Mouse (Mus musculus) E14TG2a.4 (cell line): ENCODE results near the gene Cdc42ep4.

Experiments used
- H3K27me3 ChIP-seq: 2 replicates; pipeline ENCODE4 v1.6.1; 2014; ENCODE audit warnings: low read length, control low read depth; ENCODE audit not compliant: insufficient read depth
- H3K36me3 ChIP-seq: 2 replicates; pipeline ENCODE4 v1.6.1; 2014; ENCODE audit warnings: low read length, control low read depth; ENCODE audit not compliant: insufficient read depth
- H3K4me1 ChIP-seq: replicated peaks from 2 replicates; pipeline ENCODE4 v1.6.1; 2014; ENCODE audit warnings: low read depth, low read length, control low read depth
- H3K4me3 ChIP-seq: replicated peaks from 2 replicates; pipeline ENCODE4 v1.5.1; 2014; ENCODE audit warnings: mild to moderate bottlenecking, low read length
- H3K9me3 ChIP-seq: 2 replicates; pipeline ENCODE4 v1.6.1; 2014; ENCODE audit warnings: low read length, control low read depth
- CTCF ChIP-seq: conservative IDR thresholded peaks from 2 replicates; pipeline ENCODE4 v1.5.1; 2014; ENCODE audit warnings: low read length
- NANOG ChIP-seq: IDR thresholded peaks from 2 replicates; pipeline ENCODE4 v1.6.1; 2014; ENCODE audit warnings: borderline replicate concordance, low read length, mixed read lengths
- POU5F1 ChIP-seq: IDR thresholded peaks from 2 replicates; pipeline ENCODE4 v1.6.1; 2014; ENCODE audit warnings: low read length, borderline replicate concordance

The Cdc42ep4 gene

GRCm38 (mm10) chr11:113751484-113752084 is at the start of gene Cdc42ep4:
Cdc42ep4 (minus strand) TSS chr11:113751881.
- Histone ChIP-seq H3K4me3 (peak within 1 kb of the TSS; percentile 94), H3K27me3 (no peaks in the 10 kb centered on the region), H3K4me1 (peaks cover 83% of the 10 kb centered on the region), H3K36me3 (peaks cover 19% of the 10 kb centered on the region), H3K9me3 (no peaks in the 10 kb centered on the region)
- TF ChIP-seq NANOG, result no peak
- TF ChIP-seq POU5F1, result no peak
- no peak for TF ChIP-seq CTCF

DNA sequence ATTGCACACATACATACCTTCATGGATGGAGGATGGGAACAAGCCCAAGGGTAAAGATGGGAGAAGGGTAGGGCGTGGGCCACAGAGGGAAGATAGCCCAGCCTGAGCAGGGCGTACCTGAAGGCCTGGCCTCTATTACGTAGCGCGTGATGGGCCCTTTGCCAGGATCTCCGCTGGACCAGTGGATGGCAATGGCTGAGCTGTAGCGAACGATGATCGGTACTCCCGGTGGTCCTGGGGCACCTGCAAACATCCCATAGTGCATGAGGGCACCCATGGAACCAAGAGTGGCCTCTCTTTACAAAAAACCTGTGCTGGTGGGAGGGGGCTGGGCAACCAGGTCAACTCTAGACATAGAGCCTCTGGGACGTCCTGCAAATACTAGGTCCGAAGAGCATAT is 48.3 kb upstream of the Cdc42ep4 start:
- Histone ChIP-seq H3K4me3 (no peak overlapping the region), H3K27me3 (peaks cover 45% of the 10 kb centered on the region), H3K9me3 (no peaks in the 10 kb centered on the region), H3K4me1 (peaks cover 41% of the 10 kb centered on the region), H3K36me3 (no peaks in the 10 kb centered on the region)
- TF ChIP-seq POU5F1, result no peak
- no peak for TF ChIP-seq NANOG
- no peak for TF ChIP-seq CTCF

DNA sequence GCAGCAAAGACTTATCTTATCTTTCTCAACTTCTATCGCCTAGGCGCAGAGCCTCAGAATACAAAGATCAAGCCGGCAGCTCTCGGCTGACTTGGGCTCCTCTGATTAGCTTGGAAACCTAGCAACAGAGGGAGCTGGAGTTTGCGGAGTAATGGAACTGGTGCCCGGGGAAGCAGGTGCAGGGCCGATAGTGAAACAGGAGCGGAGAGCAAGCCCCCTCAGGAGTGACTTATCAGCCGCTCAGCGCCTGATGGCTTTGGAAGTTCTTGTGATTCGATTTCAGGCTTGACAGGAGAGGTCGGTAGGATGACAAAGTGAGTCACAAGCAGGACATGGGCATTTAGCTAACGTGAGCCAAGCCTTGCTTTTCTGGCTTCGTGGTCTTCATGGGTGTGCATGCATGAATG is 47.4 kb upstream of the Cdc42ep4 start:
- no peaks in the 10 kb centered on the region for H3K9me3 ChIP-seq
- TF ChIP-seq NANOG (no peak), POU5F1 (no peak), CTCF (no peak)
- no peaks in the 10 kb centered on the region for H3K36me3 ChIP-seq
- no peak overlapping the region for H3K4me3 ChIP-seq
- peaks cover 44% of the 10 kb centered on the region for H3K27me3 ChIP-seq
- peaks cover 41% of the 10 kb centered on the region for H3K4me1 ChIP-seq

DNA sequence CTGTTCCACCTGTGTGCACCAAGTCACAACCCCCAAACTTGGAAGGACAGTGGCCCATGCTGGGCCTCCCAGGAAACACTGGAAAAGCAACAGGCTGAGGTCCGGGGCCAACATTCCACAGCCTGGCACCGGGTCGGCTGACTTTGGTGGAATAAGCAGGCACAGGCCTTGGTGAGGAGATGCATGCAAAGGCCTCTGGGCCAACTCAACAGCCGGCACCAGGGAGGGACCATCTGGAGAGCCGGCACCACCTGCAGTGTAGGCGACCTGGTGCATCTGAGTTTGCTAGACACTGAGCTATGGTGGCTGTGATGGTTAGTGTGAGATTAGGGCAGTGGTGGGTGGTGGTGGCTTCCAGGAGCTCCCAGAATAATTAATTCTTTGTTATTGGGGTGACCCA is 46.3 kb upstream of the Cdc42ep4 start:
- Histone ChIP-seq H3K9me3 (no peaks in the 10 kb centered on the region), H3K4me3 (no peak overlapping the region), H3K36me3 (no peaks in the 10 kb centered on the region), H3K27me3 (peaks cover 47% of the 10 kb centered on the region), H3K4me1 (peaks cover 33% of the 10 kb centered on the region)
- TF ChIP-seq CTCF (no peak), POU5F1 (no peak), NANOG (no peak)

DNA sequence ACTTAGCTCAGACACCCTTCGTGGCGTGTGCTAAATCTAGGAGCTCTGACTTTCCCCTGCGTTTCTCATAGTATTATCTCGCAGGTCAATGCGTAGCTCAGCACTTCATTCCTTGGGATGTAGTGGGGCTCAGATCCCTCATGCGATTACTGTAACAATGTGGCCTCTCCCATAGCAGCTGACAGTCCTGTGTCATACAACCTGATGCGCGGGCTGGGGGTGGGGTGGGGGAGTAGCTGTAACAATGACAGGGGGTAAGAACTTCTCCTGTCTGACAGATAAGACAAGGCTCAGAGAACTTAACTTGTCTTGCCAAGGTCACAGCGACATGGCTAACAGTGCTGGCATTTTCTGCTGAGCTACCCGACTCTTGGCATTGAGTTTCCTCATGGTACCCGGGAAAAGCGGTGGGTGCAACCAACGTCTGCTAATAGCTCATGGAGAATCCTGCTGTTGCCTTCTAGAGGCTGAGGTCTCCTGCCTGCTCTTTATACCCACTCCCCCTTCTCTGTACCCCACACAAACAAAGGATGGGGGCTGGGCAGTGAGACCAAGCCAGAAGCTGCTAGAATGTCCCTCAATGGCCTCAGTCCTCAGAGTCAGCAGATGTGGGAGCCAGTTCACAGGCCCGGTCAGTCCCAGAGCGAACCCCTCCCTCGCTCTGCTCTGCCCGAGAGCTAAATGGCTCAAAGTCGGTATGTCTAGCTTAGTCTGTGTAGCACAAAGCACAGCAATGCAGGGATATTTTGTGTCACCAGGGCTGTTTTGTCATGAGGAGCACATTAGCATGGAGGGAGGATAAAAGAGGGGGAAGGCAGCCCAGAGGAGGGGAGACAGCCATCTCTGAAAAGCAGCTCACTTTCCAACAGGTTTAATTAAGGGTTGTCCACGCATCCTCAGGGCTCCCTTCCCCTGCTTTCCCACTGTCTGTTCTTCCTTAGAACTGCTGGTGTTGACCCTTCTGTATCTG is 45.6 kb upstream of the Cdc42ep4 start:
- H3K36me3 ChIP-seq, result no peaks in the 10 kb centered on the region
- TF ChIP-seq POU5F1 (no peak), NANOG (no peak), CTCF (no peak)
- peaks cover 46% of the 10 kb centered on the region for H3K27me3 ChIP-seq
- no peak overlapping the region for H3K4me3 ChIP-seq
- H3K9me3 ChIP-seq, result no peaks in the 10 kb centered on the region
- peaks cover 32% of the 10 kb centered on the region for H3K4me1 ChIP-seq

DNA sequence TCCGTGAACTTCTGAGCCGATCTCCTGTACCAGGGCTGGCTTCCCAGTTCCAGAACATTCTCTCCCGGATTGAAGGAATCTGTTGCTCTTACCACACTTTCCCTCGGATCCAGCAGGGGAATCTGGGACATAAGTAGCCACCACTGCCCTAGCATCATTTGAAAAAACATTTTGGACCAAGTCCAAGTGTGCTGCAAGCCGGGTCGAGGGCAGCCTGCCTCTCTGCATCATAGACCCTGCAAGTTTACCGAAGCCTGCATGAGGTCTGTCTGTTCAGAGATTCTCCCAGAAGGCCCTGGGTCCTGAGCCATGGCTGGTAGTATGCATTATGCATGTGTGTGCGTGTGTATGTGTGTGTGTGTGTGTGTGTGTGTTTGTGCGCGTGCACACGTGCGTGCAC is 44.2 kb upstream of the Cdc42ep4 start:
- no peaks in the 10 kb centered on the region for H3K9me3 ChIP-seq
- peaks cover 36% of the 10 kb centered on the region for H3K4me1 ChIP-seq
- H3K4me3 ChIP-seq, result no peak overlapping the region
- TF ChIP-seq NANOG (no peak), CTCF (no peak), POU5F1 (no peak)
- H3K27me3 ChIP-seq, result peaks cover 39% of the 10 kb centered on the region
- H3K36me3 ChIP-seq, result no peaks in the 10 kb centered on the region

GRCm38 (mm10) chr11:113791357-113792215 is 39.9 kb upstream of the Cdc42ep4 start:
- no peak overlapping the region for H3K4me3 ChIP-seq
- no peaks in the 10 kb centered on the region for H3K36me3 ChIP-seq
- H3K9me3 ChIP-seq, result no peaks in the 10 kb centered on the region
- peaks cover 51% of the 10 kb centered on the region for H3K4me1 ChIP-seq
- TF ChIP-seq POU5F1, result no peak
- TF ChIP-seq CTCF, result no peak
- TF ChIP-seq NANOG, result no peak
- peaks cover 20% of the 10 kb centered on the region; the same call in 1 of the 2 replicates for H3K27me3 ChIP-seq

- no peaks in the 10 kb centered on the region for H3K9me3 ChIP-seq
- TF ChIP-seq POU5F1 (no peak), NANOG (no peak), CTCF (no peak)
- H3K36me3 ChIP-seq, result no peaks in the 10 kb centered on the region
- H3K4me1 ChIP-seq, result peaks cover 75% of the 10 kb centered on the region
- no peak overlapping the region for H3K4me3 ChIP-seq
- H3K27me3 ChIP-seq, result peaks cover 20% of the 10 kb centered on the region; the same call in 1 of the 2 replicates
Measured at GRCm38 (mm10) chr11:113789101-113789500, 37.4 kb upstream of the Cdc42ep4 start.
